Mouse (Mus musculus): ENCODE measurements around the gene Cntnap5b. TPM values are rescaled to one million over a fixed set of nuclear protein-coding genes. Genes with fewer than 3 reads are reported as not detected.

Gene Cntnap5b
- polyA plus RNA-seq, 2 experiments: 0.03 TPM; not detected in 1

GRCm38 (mm10) chr1:100100516-100100915 is 328.0 kb downstream of the Cntnap5b start:
- Histone ChIP-seq H3K27me3 (ENCODE audit: control insufficient read depth, insufficient read depth, low read length) (no peaks in the 10 kb centered on the region), H3K4me3 (replicated peaks; ENCODE audit: low read length) (no peak overlapping the region), H3K27ac (replicated peaks; ENCODE audit: low read depth, low read length) (no peak overlapping the region), H3K9me3 (ENCODE audit: control insufficient read depth, low read length) (no peaks in the 10 kb centered on the region), H3K4me2 (replicated peaks; ENCODE audit: low read depth, low read length, severe bottlenecking) (no peak overlapping the region), H3K36me3 (ENCODE audit: control insufficient read depth, insufficient read depth, low read length) (no peaks in the 10 kb centered on the region), H3K9ac (ENCODE audit: low read depth, low read length, severe bottlenecking) (no peak overlapping the region), H3K4me1 (ENCODE audit: control insufficient read depth, insufficient read depth, low read length) (no peaks in the 10 kb centered on the region)
- ATAC-seq (ENCODE audit: low FRiP score, low read depth): no peak
- no peak for TF ChIP-seq POLR2A (IDR thresholded peaks at IDR 0.05; ENCODE audit: borderline replicate concordance, extremely low read depth, insufficient read depth, insufficient read length)
- DNase-seq (ENCODE audit: low spot score): no peak

- Histone ChIP-seq H3K4me1 (ENCODE audit: control insufficient read depth, insufficient read depth, low read length) (no peaks in the 10 kb centered on the region), H3K4me2 (replicated peaks; ENCODE audit: low read depth, low read length, severe bottlenecking) (no peak overlapping the region), H3K9ac (ENCODE audit: low read depth, low read length, severe bottlenecking) (no peak overlapping the region), H3K36me3 (ENCODE audit: control insufficient read depth, insufficient read depth, low read length) (no peaks in the 10 kb centered on the region), H3K27ac (replicated peaks; ENCODE audit: low read depth, low read length) (no peak overlapping the region), H3K9me3 (ENCODE audit: control insufficient read depth, low read length) (no peaks in the 10 kb centered on the region), H3K27me3 (ENCODE audit: control insufficient read depth, insufficient read depth, low read length) (no peaks in the 10 kb centered on the region), H3K4me3 (replicated peaks; ENCODE audit: low read length) (no peak overlapping the region)
- WGBS: 72% methylated on average over 1 of the region's 1 CpGs
- no peak for TF ChIP-seq POLR2A (IDR thresholded peaks at IDR 0.05; ENCODE audit: borderline replicate concordance, extremely low read depth, insufficient read depth, insufficient read length)
- DNase-seq (ENCODE audit: low spot score) (no peak), ATAC-seq (ENCODE audit: low FRiP score, low read depth) (no peak)
Observed at GRCm38 (mm10) chr1:100101017-100101416, 328.5 kb downstream of the Cntnap5b start.

DNA sequence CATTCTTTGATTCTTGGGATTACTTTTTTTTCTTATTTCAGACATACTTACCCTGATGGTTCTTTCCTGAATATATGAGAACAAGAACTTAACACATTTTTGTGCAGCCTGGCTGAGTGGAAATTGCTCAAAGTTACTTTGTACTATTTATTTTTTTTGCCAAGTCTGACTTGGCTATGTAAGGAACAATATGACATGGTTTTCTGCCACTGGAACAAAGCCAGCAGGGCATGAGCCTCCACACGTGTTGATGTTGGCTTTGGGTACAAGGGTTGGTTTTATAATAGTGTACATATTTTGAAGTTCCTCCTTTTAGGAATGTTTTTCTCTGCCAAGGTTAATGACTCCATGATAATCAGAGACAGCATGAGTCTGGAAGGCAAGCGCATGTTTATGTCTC is 331.8 kb downstream of the Cntnap5b start:
- no peaks in the 10 kb centered on the region for H3K4me1 ChIP-seq (ENCODE audit: control insufficient read depth, insufficient read depth, low read length)
- no peak overlapping the region for H3K27ac ChIP-seq (replicated peaks; ENCODE audit: low read depth, low read length)
- no peak overlapping the region for H3K4me2 ChIP-seq (replicated peaks; ENCODE audit: low read depth, low read length, severe bottlenecking)
- no peak for DNase-seq (ENCODE audit: low spot score)
- no peak for ATAC-seq (ENCODE audit: low FRiP score, low read depth)
- TF ChIP-seq POLR2A (IDR thresholded peaks at IDR 0.05; ENCODE audit: borderline replicate concordance, extremely low read depth, insufficient read depth, insufficient read length): no peak
- WGBS: 76% methylated on average over 2 of the region's 2 CpGs
- no peaks in the 10 kb centered on the region for H3K36me3 ChIP-seq (ENCODE audit: control insufficient read depth, insufficient read depth, low read length)
- H3K9me3 ChIP-seq (ENCODE audit: control insufficient read depth, low read length): no peaks in the 10 kb centered on the region
- no peak overlapping the region for H3K4me3 ChIP-seq (replicated peaks; ENCODE audit: low read length)
- no peaks in the 10 kb centered on the region for H3K27me3 ChIP-seq (ENCODE audit: control insufficient read depth, insufficient read depth, low read length)
- no peak overlapping the region for H3K9ac ChIP-seq (ENCODE audit: low read depth, low read length, severe bottlenecking)

GRCm38 (mm10) chr1:100122410-100122935 is 349.9 kb downstream of the Cntnap5b start:
- H3K9ac ChIP-seq (ENCODE audit: low read depth, low read length, severe bottlenecking): no peak overlapping the region
- H3K4me2 ChIP-seq (replicated peaks; ENCODE audit: low read depth, low read length, severe bottlenecking): no peak overlapping the region
- H3K27me3 ChIP-seq (ENCODE audit: control insufficient read depth, insufficient read depth, low read length): no peaks in the 10 kb centered on the region
- no peak for TF ChIP-seq POLR2A (IDR thresholded peaks at IDR 0.05; ENCODE audit: borderline replicate concordance, extremely low read depth, insufficient read depth, insufficient read length)
- ATAC-seq (ENCODE audit: low FRiP score, low read depth) (no peak), DNase-seq (ENCODE audit: low spot score) (no peak)
- H3K4me1 ChIP-seq (ENCODE audit: control insufficient read depth, insufficient read depth, low read length): no peaks in the 10 kb centered on the region
- H3K9me3 ChIP-seq (ENCODE audit: control insufficient read depth, low read length): no peaks in the 10 kb centered on the region
- H3K27ac ChIP-seq (replicated peaks; ENCODE audit: low read depth, low read length): no peak overlapping the region
- H3K36me3 ChIP-seq (ENCODE audit: control insufficient read depth, insufficient read depth, low read length): no peaks in the 10 kb centered on the region
- no peak overlapping the region for H3K4me3 ChIP-seq (replicated peaks; ENCODE audit: low read length)

GRCm38 (mm10) chr1:100163588-100164357 is 391.2 kb downstream of the Cntnap5b start:
- 77% methylated on average over 2 of the region's 2 CpGs for WGBS
- no peak overlapping the region for H3K4me3 ChIP-seq (replicated peaks; ENCODE audit: low read length)
- H3K27me3 ChIP-seq (ENCODE audit: control insufficient read depth, insufficient read depth, low read length): no peaks in the 10 kb centered on the region
- no peak overlapping the region for H3K4me2 ChIP-seq (replicated peaks; ENCODE audit: low read depth, low read length, severe bottlenecking)
- no peaks in the 10 kb centered on the region for H3K4me1 ChIP-seq (ENCODE audit: control insufficient read depth, insufficient read depth, low read length)
- no peak for TF ChIP-seq POLR2A (IDR thresholded peaks at IDR 0.05; ENCODE audit: borderline replicate concordance, extremely low read depth, insufficient read depth, insufficient read length)
- ATAC-seq (ENCODE audit: low FRiP score, low read depth): no peak
- no peaks in the 10 kb centered on the region for H3K9me3 ChIP-seq (ENCODE audit: control insufficient read depth, low read length)
- H3K9ac ChIP-seq (ENCODE audit: low read depth, low read length, severe bottlenecking): no peak overlapping the region
- H3K27ac ChIP-seq (replicated peaks; ENCODE audit: low read depth, low read length): no peak overlapping the region
- H3K36me3 ChIP-seq (ENCODE audit: control insufficient read depth, insufficient read depth, low read length): no peaks in the 10 kb centered on the region
- DNase-seq (ENCODE audit: low spot score): no peak

Measured in limb, embryonic 14.5 days (tissue).